Mouse (Mus musculus): ENCODE measurements around the gene Gm21093. TPM values are rescaled to one million over a fixed set of nuclear protein-coding genes. Genes with fewer than 3 reads are reported as not detected.
"Not testable (repeated sequence)": the region's sequence is repeated elsewhere in the genome, so short reads cannot be mapped to it uniquely, and the experiment has no call there.

The Gm21093 gene
- polyA plus RNA-seq (2017; shearing (Covaris generic)) = not detected

DNA sequence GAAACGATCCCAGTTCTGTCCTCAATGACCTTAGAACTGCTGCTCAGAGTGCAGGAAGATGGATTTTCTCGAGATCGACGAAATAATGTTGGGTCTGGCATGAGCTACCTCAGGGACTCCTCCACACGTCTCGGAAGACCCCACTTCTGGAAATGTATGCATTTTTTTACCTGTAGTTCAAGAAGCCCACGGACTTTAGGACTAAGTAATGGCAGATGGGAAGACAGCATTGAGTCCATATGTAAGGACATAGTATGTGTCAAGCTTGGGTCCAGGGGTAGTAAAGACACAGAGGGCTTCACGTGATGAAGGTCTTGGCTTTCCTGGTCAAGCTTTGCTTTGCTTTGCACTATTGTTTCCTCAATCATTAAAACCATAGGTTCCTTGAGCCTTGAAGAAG is at the start of gene Gm21093:
TSS of gene Gm21093 (minus strand) at position 101 of the 400 bp plus-strand sequence.
- ATAC-seq = not testable (repeated sequence)

Other genes with a start within 250 kb of the Gm21093 start
- not detected for gene Gm21541, start 131.1 kb downstream of the Gm21093 start, polyA plus RNA-seq (2017; shearing (Covaris generic))
- 1 to 10 TPM in 1 of 2 experiments, not detected in 1; 2.1 TPM for gene Gm20878, start 93.2 kb downstream of the Gm21093 start, polyA plus RNA-seq (2017; shearing (Covaris generic))
- gene Fam205a4, start 68.7 kb downstream of the Gm21093 start, polyA plus RNA-seq (2017; shearing (Covaris generic)) = under 1 TPM in 1 of 2 experiments, not detected in 1; 0.08 TPM
- not detected for gene Gm3893, start 56.5 kb upstream of the Gm21093 start, polyA plus RNA-seq (2017; shearing (Covaris generic))
- gene Gm13304, start 80.1 kb upstream of the Gm21093 start, polyA plus RNA-seq (2017; shearing (Covaris generic)) = under 1 TPM in 1 of 2 experiments, not detected in 1; 0.41 TPM
- gene Gm13306, start 118.7 kb upstream of the Gm21093 start, polyA plus RNA-seq (2017; shearing (Covaris generic)) = not detected
- not detected for gene Gm13305, start 133.9 kb upstream of the Gm21093 start, polyA plus RNA-seq (2017; shearing (Covaris generic))
- gene Gm10600, start 205.9 kb upstream of the Gm21093 start, polyA plus RNA-seq (2017; shearing (Covaris generic)) = not detected
- gene Ccl21b, start 221.0 kb upstream of the Gm21093 start, polyA plus RNA-seq (2017; shearing (Covaris generic)) = not detected

Data from activated CD4-positive, CD25-positive, alpha-beta regulatory T cell, adult 4 months (primary cell).